Mouse (Mus musculus): Measurements from ENCODE around the gene E2f1.

The E2f1 gene

DNA sequence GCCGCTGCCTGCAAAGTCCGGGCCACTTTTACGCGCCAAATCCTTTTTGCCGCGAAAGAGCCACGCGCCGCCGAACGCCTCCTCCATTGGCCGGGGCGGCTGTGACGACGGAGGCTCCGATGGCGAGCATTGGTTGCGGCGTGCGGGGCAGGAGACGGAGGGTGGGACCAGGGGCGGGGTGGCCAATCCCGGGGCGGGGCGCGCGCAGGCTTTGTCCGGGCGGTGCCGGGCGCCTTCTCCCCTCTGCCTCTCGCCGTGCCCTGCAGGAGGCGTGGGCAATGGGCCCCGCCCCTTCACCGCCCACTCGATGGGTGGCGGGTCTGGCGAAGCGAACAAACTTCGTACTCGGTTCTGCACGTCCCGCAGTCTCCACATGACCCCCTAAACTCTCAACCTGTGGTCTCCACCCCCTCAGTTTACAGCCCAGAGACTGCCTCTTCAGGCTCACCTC is at the start of gene E2f1:
Gene E2f1 (minus strand): TSS at position 57 of the 451 bp plus-strand sequence.
- DNase-seq (ENCODE audit: low spot score), result peak; percentile 97

DNA sequence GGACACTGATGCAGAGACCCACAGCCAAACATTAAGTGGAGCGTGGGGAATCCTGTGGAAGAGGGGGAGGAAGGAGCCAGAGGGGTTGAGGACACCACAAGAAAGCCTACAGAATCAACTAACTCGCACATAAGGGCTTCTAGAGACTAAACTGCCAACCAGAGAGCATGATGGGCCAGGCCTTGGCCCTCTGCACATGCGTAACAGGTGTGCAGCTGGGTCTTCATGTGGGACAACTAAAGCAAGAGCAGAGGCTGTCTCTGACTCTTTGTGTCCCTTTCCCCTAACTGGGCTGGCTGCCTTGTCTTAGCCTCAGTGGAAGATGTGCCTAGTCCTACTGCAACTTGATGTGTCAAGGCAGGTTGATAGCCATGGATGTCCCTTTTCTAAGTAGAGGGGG is 47.4 kb upstream of the E2f1 start:
- DNase-seq (ENCODE audit: low spot score), result no peak

GRCm38 (mm10) chr2:154615674-154616073 is 46.0 kb upstream of the E2f1 start:
- no peak for DNase-seq (ENCODE audit: low spot score)

GRCm38 (mm10) chr2:154614841-154615576 is 45.3 kb upstream of the E2f1 start:
- no peak for DNase-seq (ENCODE audit: low spot score)

DNA sequence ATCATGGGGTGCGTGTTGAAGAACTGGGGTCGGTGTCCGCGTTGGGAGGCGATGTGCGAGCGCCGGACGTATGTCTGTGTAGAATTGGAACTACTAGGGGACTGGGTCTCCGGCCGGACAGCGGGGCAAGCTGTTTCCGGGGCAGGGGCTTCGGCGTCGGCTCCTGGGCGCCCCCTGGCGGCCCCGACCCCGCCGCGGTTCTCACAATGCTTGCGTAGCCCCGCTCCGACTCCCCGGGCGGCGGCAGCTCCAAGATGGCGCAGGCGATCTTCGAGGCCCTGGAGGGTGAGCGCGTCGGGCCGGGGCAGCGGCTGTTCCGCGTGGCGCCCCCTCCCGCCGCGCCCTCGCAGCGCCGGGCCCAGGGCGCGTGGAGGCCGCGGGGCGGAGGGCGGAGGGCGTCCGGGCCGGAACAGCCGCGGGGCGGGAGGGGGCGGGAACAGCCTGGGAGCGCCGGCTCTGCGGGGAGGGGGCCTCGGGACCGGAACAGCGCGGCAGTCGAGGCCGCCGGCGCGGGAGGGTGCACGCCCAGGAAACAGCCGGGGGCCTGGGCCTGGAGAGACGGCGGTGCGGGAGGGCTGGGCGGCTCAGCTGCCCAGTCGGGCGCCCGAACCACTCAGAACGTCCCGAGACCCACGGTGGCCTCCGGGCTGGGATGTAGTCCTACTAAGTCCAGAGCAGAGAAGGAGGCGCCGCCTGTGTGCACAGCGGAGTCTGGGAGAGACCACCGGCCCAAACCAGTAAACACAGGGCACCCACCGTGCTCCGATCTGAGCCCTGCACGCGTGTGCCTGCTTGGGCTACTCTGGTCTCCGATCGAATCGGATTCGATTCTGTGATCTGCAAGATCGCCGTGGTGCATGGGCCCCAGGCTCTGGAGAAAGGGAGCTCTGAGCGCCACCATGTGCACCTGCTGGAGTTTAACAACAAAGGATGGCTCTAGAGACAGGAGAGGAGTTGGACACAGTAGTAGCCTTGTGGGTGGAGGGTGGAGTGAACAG is 43.7 kb upstream of the E2f1 start, which contains the start of the genes Zfp341 and 4930519P11Rik:
Gene Zfp341 (plus strand): TSS at position 180 of the 998 bp plus-strand sequence.
Gene 4930519P11Rik (minus strand): TSS at position 320 of the 998 bp plus-strand sequence.
- peak; percentile 94 for DNase-seq (ENCODE audit: low spot score)

GRCm38 (mm10) chr2:154609050-154609767 is 39.5 kb upstream of the E2f1 start:
- DNase-seq (ENCODE audit: low spot score), result no peak

DNA sequence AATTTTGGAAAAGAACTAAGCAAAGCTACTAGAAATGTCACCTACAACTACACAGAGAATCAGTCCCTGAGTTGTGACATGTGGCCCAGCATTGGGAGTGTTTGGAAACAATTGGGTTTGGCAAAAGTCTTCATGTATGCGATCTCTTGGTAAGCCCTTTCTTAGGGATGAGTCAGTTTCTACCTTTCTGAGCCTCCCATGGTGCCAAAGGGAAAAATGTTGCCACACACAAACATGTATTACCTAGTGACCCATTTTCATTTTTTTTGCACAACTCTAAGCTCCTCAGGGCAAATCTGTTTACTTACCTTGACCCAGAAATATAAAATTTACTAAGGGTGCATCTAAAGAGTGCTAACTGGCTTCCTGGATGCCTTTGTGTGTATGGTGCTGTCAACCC is 37.3 kb upstream of the E2f1 start:
- DNase-seq (ENCODE audit: low spot score), result no peak

DNA sequence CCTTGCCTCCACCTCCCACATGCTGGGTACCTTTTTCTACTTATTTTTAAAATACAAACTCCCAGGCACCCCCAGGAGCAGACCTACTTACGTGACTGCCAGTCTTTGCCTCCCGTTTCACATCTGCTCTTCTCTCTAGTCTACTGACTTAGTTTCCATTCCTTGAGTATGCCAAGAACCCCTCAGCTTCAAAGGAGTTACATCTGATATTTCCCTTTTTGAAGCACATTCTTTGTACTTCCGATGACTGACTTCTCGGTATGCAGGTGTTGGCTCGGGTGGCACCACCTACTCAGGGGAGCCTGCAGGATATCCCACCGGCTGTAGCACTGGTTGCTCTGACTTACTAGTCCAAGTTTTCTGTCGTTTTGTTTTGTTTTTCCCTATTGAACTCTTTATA is 34.5 kb upstream of the E2f1 start:
- no peak for DNase-seq (ENCODE audit: low spot score)

DNA sequence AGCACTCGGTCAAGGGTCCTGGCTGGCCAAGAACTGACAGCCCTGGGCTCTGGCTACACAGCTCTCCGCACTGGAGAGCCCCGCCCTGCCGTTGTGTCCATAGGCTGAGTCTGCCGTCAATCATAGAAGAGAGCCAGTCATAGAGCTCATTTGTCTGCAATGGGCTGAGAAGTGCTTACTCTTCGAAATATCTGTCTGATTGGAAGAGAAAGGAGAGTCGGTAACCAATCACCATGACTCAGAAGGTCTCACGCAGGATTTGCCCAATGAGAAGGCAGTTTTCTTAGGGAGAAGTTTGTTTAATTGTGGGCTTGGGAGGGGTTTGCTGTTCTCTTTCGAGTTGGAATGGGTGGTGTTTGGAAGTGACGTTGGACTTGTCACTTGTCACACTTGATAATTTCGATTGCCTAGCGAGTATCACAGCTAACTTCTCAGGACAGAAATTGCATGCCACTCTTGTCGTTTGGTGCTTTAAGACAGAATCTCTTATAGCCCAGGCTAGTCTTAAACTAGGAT is 34.0 kb upstream of the E2f1 start, which contains the start of gene Pxmp4:
Gene Pxmp4 (minus strand): TSS at position 71 of the 516 bp plus-strand sequence.
- peak; percentile 98 for DNase-seq (ENCODE audit: low spot score)

- DNase-seq (ENCODE audit: low spot score), result no peak
Observed at GRCm38 (mm10) chr2:154603007-154603637, 33.4 kb upstream of the E2f1 start.

DNA sequence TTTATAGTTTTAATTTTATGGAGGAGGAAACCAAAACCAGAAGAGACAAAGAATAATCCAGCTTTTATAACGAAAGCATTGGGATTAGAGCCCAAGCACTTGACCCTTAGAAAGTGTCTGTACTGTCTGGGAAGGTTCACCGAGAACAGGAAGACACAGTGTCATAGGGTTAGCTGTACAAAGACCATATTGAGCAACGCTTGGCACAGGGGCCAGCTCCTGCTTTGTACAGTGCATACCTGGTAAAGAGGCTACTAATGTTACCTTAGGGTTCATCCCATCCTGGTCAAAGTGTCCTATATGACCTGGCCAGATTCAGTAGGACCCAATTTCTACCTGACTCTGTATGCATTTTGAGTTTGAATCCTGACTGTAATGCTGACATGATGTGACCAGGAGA is 31.6 kb upstream of the E2f1 start:
- DNase-seq (ENCODE audit: low spot score), result no peak

DNA sequence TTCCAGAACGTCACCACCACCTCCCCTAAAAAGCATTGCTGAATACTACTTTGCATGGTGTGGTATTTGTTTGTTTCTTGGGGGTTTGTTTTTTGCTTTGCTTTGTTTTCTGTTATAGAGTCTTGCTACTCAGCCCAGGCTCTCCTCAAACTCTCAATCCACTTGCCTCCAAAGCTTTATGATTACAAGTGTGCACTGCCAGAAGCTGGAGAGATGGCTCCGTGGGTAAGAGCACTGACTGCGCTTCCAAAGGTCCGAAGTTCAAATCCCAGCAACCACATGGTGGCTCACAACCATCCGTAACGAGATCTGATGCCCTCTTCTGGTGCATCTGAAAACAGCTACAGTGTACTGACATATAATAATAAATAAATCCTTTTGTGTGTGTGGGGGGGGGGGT is 30.9 kb upstream of the E2f1 start:
- DNase-seq (ENCODE audit: low spot score), result no peak

DNA sequence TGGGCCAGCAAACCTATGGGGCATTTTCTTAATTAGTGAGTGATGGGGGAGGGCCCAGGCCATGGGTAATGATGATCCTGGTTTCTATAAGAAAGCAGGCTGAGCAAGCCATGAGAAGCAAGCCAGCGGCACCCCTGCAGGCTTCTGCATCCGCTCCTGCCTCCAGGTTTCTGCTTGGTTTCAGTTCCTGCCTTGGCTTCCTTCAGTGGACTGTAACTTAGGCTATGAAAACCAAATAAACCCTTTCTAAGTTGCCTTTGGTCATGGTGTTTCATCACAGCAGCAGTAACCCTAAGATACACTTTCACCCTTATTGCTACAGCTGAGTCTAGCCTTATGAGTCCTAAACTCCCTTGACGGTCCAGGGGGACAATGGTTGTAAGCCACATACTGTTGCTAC is 27.7 kb upstream of the E2f1 start:
- DNase-seq (ENCODE audit: low spot score), result no peak

- no peak for DNase-seq (ENCODE audit: low spot score)
Observed at GRCm38 (mm10) chr2:154595775-154596174, 26.1 kb upstream of the E2f1 start.

GRCm38 (mm10) chr2:154593025-154593424 is 23.3 kb upstream of the E2f1 start:
- DNase-seq (ENCODE audit: low spot score), result no peak

DNA sequence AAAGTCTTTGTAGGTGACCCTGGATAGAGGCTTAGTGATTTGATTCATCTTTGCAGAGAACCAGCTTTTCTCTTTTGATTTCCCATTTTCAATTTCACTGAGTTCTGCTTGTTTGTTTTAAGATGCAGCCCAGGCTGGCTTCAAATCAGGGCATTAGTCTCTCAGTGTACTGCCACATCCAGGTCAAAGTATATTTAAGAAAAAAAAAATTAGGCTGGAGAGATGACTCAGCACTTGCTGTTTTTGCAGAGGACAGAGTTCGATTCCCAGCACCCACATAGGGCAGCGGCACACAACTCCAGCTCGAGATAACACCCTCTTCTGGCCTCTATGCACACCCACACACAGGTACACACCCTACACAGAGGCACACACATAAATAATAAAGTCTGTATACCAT is 21.5 kb upstream of the E2f1 start:
- no peak for DNase-seq (ENCODE audit: low spot score)

DNA sequence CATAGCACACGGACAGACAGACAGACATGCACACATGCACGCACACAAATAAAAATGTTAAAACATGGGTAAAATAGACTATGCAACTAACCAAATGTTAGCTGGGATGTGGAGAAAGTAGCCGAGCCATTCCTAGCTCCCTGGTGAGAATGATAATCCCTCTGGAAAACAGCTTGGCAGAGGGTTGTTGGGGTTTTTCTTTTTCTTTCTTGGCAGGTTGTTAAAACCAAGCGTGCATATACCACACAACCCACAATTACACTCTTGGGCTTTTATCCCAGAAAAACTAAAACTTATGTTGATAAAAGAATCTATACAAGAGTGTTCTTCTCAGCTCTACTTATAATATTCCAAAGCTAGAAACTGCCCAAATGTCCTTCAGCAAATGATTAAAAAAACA is 19.4 kb upstream of the E2f1 start:
- no peak for DNase-seq (ENCODE audit: low spot score)

GRCm38 (mm10) chr2:154586405-154586804 is 16.7 kb upstream of the E2f1 start:
- peak; percentile 78 for DNase-seq (ENCODE audit: low spot score)

DNA sequence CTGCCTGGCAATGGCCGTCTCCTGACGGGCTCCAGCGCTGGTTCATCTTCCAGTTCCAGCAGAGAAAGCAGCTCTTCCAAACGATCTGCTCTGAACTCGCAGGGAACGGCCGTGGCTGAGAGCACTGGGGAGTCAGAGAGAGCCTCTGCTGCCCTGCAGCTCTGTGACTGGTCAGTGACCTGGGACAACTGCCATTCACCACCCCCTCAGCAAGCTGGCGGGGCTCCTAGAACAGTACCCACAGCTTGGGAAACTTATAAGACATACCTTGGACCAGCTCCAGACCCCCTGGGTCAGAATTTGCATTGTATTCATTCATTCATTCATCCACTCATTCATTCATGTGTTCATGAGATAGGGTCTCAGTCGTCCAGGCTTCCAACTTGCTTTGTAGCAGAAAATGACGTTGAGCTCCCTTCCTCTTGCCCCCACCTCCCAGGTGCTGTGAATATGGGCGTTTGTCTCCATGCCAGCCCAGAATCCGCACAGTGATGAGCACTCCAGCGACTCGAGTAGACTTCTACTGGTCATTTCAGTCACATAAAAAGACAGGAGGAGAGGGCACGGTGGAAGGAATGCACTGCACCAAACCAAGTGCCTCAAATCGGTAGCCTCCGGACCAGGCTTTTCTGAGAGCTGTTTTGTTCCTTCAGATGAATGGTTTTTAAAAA is 15.4 kb upstream of the E2f1 start:
- DNase-seq (ENCODE audit: low spot score), result no peak
